Mouse (Mus musculus) limb, embryonic 13.5 days (tissue): ENCODE measurements around the gene Il11ra1. TPM values are rescaled to one million over a fixed set of nuclear protein-coding genes. Genes with fewer than 3 reads are reported as not detected.
"Not testable (repeated sequence)": the region's sequence is repeated elsewhere in the genome, so short reads cannot be mapped to it uniquely, and the experiment has no call there.

Experiments
- ATAC-seq: fragments of 200-750 bp; cut with Nextera tagmentation; 2 replicates; pipeline ENCODE4 v1.8.0; 2017; ENCODE audit warnings: low read depth, moderate number of reproducible peaks, moderate TSS enrichment; ENCODE audit not compliant: low FRiP score
- H3K27ac ChIP-seq: fragments of 300-500 bp; sonication (generic); 2 replicates; pipeline ENCODE4 v1.5.1; 2015; ENCODE audit warnings: inconsistent platforms, mild to moderate bottlenecking, moderate library complexity
- H3K27me3 ChIP-seq: fragments of 300-500 bp; sonication (generic); 2 replicates; pipeline ENCODE4 v1.6.1; 2015; ENCODE audit warnings: mild to moderate bottlenecking, inconsistent platforms
- H3K36me3 ChIP-seq: fragments of 300-500 bp; sonication (generic); 2 replicates; pipeline ENCODE4 v1.6.1; 2015; ENCODE audit warnings: inconsistent platforms, mild to moderate bottlenecking, moderate library complexity
- H3K4me1 ChIP-seq: fragments of 300-500 bp; sonication (generic); 2 replicates; pipeline ENCODE4 v1.6.1; 2015; ENCODE audit warnings: inconsistent platforms
- H3K4me2 ChIP-seq: fragments of 300-500 bp; sonication (generic); replicated peaks from 2 replicates; pipeline ENCODE4 v1.6.1; 2015; ENCODE audit warnings: inconsistent platforms, mild to moderate bottlenecking, moderate library complexity
- H3K4me3 ChIP-seq: fragments of 300-500 bp; sonication (generic); 2 replicates; pipeline ENCODE4 v1.5.1; 2015; ENCODE audit warnings: moderate library complexity, mild to moderate bottlenecking, inconsistent platforms
- H3K9ac ChIP-seq: fragments of 300-500 bp; sonication (generic); 2 replicates; pipeline ENCODE4 v1.6.1; 2015; ENCODE audit warnings: mild to moderate bottlenecking, inconsistent platforms
- H3K9me3 ChIP-seq: fragments of 300-500 bp; sonication (generic); 2 replicates; pipeline ENCODE4 v1.6.1; 2016; ENCODE audit warnings: inconsistent platforms
- WGBS: fragments of 180-500 bp; shearing (Covaris S2); methylation state at CpG from one replicate; pipeline ENCODE4 v1.1.7; 2015; 5-methylcytosine and 5-hydroxymethylcytosine counted together
- polyA plus RNA-seq: library from polyadenylated mRNA; unstranded; fragments of >200 nt; fragmentation: Nextera tagmentation; extraction: Ambion mirVana; gene quantifications from 2 replicates; pipeline ENCODE4 v1.2.1, GENCODE M21; 2015

Gene Il11ra1
- polyA plus RNA-seq, 1 experiment from 2014 or later: 405 TPM

DNA sequence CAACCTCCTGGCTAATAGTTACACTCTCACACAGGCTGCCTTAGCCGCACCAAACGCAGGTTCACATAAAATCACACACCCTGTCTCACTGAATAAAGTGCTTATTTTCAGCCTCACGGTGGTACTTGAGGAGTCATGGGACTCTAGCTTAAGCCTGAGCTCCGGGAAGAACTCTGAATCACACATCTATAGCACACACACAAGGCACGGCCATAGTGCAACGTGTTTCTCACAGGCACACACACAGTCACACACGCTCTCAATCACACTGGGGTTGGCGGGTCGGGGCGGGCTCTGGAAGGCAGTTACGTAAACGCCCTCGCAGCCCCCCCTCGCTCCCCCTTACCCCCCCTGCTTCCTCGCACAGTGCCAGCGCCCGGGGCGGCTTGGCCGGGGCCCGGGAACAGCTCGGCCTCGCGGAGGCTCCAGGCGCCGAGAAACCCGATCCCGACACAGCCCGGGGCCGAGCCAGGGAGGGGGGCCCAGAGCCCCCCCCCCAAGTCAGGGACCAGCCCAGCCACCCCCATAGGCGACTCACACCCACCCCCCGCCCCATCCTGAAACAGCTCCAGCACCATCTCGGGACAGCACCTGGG, 1.3 kb upstream of the Il11ra1 start:
- not testable (repeated sequence) for H3K36me3 ChIP-seq, H3K9ac ChIP-seq, H3K9me3 ChIP-seq, ATAC-seq, H3K27ac ChIP-seq, H3K4me3 ChIP-seq, H3K4me1 ChIP-seq
- peaks cover 16% of the 10 kb centered on the region for H3K27me3 ChIP-seq
- peak overlapping the region; percentile 42 for H3K4me2 ChIP-seq
- 3% methylated on average over 14 of the region's 32 CpGs for WGBS

DNA sequence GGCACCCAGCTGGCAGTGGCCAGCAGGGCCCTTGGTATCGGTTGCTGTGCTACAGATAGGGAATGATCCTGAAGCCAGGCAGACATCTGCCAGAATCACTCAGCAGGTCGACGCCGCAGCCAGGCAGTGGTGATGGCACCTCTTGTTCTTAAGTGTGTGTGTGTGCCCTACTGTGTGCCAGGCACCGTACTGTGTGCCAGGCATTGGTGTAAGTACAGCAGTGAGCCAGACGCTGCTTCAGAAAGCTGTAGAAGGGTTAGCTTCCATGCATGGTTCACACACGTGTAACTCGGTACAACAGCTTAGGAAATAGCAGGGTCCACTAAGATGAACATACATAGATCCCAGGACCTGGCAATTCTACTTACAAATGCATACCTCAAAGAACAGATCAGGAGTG, 435 bp downstream of the Il11ra1 start:
- 86% methylated on average over 2 of the region's 8 CpGs for WGBS
- not testable (repeated sequence) for H3K27ac ChIP-seq

DNA sequence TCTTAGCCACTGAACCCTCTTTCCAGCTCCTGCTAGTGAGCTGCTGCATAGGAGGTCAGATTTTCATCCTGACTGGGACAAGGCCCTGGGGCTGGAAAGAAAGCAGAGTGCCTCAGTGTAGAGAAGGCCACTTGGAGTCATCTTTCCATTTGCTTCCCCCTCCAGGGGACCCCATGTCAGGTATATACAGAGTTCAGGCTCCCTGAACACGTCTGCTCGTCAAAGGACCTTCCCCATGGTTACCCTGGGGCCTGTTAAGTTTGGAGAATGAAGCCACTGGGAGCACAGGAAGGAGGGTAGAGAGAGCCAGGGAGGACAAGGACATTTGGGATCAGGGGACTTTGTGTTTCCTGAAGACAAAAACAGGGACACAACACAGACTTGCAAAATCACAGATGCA, 2.4 kb downstream of the Il11ra1 start:
- peaks cover 48% of the 10 kb centered on the region for H3K27me3 ChIP-seq
- peaks cover 28% of the 10 kb centered on the region for H3K4me1 ChIP-seq
- H3K27ac ChIP-seq, H3K9ac ChIP-seq, H3K9me3 ChIP-seq, H3K36me3 ChIP-seq, ATAC-seq, H3K4me3 ChIP-seq, H3K4me2 ChIP-seq: not testable (repeated sequence)
- 46% methylated on average over 2 of the region's 2 CpGs for WGBS

More for the DNA sequence above, 435 bp downstream of the Il11ra1 start:
- not testable (repeated sequence) for ATAC-seq, H3K36me3 ChIP-seq, H3K4me2 ChIP-seq, H3K4me3 ChIP-seq, H3K9me3 ChIP-seq, H3K9ac ChIP-seq
- Histone ChIP-seq H3K4me1 (peaks cover 11% of the 10 kb centered on the region), H3K27me3 (peaks cover 32% of the 10 kb centered on the region)

DNA sequence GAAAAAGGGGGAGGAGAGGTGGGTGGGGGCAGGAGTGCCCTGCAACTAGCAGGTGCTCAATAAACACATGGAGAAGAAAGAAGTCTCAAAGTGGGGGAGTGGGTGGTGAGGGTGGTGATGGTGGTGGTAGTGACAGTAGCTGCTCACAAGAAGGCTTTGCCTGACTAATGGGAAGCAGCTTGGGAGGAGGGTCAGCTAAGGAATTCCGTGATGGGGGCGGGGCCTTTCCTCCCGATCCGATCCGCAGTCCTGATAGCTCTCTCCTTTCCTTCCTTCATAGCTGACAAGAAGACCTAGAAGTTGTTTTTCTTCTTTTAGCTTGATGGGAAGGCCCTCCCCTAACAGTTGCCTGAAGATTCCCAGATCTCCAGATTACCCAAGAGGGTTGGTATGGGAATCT, 4.9 kb downstream of the Il11ra1 start:
- H3K4me2 ChIP-seq: no peak overlapping the region
- no peak overlapping the region for H3K27ac ChIP-seq
- no peak overlapping the region for H3K9ac ChIP-seq
- H3K9me3 ChIP-seq: no peaks in the 10 kb centered on the region
- peaks cover 52% of the 10 kb centered on the region for H3K27me3 ChIP-seq
- no peaks in the 10 kb centered on the region for H3K36me3 ChIP-seq
- no peak for ATAC-seq
- 0% methylated on average over 5 of the region's 5 CpGs for WGBS
- H3K4me1 ChIP-seq: peaks cover 34% of the 10 kb centered on the region
- H3K4me3 ChIP-seq: no peak overlapping the region

DNA sequence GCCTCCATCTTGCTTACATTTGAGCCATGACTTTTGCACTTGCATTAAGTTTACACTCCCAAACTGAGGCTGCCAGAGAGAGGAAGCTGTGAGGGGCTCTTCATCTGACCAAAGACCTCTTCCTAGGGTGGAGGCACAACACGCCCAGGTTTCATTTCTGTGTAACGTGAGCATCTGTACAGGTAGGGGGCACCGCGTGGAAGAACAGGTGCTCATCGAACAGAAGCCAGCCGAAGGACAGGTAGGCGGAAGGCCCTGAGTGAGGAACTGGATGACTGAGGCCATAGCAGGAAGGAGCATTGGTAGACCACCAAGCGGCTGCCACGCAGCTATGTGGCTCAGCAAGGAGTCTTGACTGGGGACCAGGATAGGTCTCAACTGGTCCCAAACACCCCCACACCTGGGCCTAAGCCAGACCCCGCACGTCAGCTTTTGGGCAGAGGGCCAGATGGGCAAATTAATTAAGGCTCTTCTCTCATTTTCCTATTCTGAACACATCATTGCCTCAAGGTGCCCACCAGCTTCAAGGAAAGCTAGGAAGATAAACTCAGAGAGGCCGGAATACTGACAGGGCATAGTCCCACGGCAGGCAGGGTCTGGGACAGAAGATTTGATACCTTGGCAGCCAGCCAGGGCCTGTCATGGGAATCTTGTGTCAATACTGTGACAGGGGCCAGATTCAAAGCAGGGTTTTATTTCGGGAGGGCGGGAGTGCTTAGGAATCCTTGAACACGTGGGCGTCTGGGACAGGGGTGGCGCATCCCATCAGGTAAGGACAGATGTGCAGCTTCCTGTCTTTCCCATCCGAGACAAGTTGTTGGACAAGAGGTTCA, 6.3 kb downstream of the Il11ra1 start:
- Histone ChIP-seq H3K9me3 (no peaks in the 10 kb centered on the region), H3K9ac (no peak overlapping the region), H3K4me3 (no peak overlapping the region), H3K27ac (no peak overlapping the region), H3K4me1 (peaks cover 39% of the 10 kb centered on the region), H3K27me3 (peaks cover 52% of the 10 kb centered on the region), H3K4me2 (no peak overlapping the region), H3K36me3 (peaks cover 7% of the 10 kb centered on the region)
- no peak for ATAC-seq
- WGBS: 67% methylated on average over 19 of the region's 19 CpGs

DNA sequence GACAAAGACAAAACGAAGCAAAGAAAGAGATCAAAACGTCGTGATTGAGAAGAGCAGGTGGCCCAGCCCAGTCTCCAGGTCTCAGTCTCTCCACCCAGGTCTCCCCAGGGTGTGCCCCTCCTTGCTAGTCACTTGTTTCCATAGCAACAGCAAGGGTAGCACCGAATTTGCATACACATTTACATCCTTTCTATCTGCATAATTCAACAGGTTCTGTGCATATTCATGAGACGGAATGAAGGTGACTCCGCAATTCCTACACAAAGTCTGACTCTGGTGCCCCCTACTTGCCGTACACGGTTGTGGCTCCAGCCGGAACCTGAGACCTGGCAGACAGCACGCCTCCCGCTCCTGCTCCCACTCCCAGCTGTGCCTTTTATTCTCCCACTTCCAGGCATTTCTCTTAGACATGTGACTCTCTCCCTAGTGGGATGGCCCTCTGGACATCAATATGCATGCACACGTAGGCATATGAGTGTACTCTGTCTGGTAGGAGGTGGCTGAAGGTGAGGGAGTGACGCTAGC, 7.3 kb downstream of the Il11ra1 start:
- H3K36me3 ChIP-seq: peaks cover 14% of the 10 kb centered on the region
- ATAC-seq: peak; percentile 43
- no peaks in the 10 kb centered on the region for H3K9me3 ChIP-seq
- no peak overlapping the region for H3K27ac ChIP-seq
- H3K4me2 ChIP-seq: peak overlapping the region; percentile 45
- peaks cover 52% of the 10 kb centered on the region for H3K27me3 ChIP-seq
- peaks cover 48% of the 10 kb centered on the region for H3K4me1 ChIP-seq
- H3K4me3 ChIP-seq: no peak overlapping the region
- WGBS: 4% methylated on average over 13 of the region's 13 CpGs
- H3K9ac ChIP-seq: no peak overlapping the region

DNA sequence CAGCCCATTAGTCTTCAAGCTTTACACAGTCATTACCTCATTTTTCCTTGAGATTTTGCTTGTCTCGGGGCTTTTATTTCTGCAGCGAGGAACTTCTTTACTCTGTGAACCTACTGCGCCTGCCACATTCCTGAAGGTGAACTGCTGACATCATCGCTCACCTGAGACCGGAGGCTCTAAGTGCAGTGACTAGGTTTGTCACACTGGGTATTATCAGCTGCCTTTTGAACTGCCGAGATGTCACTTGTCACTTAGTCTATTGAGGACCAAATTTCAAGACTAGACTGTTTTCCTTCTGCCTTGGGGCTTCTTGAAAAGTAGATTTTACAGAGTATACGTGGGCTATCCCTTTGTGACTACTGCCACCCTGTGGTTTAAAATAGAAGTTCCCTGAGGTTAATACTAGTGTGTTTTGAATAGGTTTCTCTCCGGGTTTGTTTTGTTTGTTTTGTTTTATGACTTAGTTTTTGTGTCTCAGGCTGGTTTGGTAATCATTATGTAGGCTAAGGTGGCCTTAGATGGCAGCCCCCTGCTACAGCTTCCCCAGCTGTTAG, 8.5 kb downstream of the Il11ra1 start:
- Histone ChIP-seq H3K9ac (no peak overlapping the region), H3K9me3 (no peaks in the 10 kb centered on the region), H3K27me3 (peaks cover 48% of the 10 kb centered on the region), H3K4me1 (peaks cover 57% of the 10 kb centered on the region), H3K27ac (no peak overlapping the region), H3K4me3 (no peak overlapping the region), H3K36me3 (peaks cover 14% of the 10 kb centered on the region), H3K4me2 (no peak overlapping the region)
- ATAC-seq: peak; percentile 35; the same call in 1 of the 2 replicates
- 40% methylated on average over 8 of the region's 8 CpGs for WGBS

DNA sequence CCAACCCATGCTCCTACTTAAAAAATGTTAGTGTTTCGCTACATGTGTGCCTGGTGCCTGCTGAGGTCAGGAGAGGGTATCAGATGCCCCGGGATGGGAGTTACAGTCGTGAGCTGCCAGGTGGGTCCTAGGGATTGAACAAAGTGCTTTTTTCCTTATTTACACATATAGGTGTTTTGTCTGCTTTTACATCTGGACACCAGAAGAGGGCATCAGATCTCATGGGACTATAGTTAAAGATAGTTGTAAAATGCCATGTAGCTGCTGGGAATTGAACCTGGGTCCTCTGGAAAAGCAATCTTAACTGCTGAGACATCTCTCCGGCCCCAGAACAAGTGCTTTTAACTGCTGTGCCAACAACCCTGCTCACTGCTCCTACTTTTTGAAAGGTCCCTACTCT, 10.4 kb downstream of the Il11ra1 start:
- ATAC-seq: no peak
- H3K4me1 ChIP-seq: peaks cover 55% of the 10 kb centered on the region
- H3K27me3 ChIP-seq: peaks cover 29% of the 10 kb centered on the region
- H3K27ac ChIP-seq: no peak overlapping the region
- 60% methylated on average over 4 of the region's 4 CpGs for WGBS
- H3K4me3 ChIP-seq: no peak overlapping the region
- H3K4me2 ChIP-seq: no peak overlapping the region
- H3K9me3 ChIP-seq: no peaks in the 10 kb centered on the region
- peaks cover 14% of the 10 kb centered on the region for H3K36me3 ChIP-seq
- no peak overlapping the region for H3K9ac ChIP-seq

DNA sequence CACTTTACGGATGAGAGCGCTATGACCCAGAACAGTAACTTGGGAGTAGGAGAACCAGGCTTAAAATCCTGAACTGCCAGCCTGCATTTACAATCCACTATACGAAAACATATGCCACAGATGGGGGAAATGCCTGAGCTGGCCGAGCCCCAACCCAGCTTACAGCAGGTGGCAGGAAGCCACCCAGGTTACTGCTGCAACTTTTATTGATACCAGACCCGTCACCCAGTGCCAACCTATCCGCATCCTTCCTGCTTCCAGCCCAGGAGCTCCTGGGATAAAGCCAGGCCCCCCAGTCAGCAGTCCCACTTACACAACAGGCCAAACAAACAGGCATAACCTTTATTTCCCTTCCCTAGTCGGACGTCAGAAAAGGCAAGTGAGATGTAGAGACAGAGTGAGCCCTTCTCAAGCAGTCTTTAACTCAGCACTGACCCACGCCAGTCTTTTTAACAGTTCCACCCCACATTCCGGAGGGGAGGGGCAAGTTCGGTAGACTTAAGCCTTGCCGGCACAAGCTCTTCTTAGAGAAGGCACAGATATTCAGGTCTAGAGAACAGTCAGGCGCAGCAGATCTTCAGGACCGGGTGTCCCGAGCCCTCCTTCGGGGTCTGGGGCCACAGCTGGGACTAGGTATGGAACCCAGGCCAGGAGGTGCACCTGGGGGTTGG, 12.1 kb downstream of the Il11ra1 start:
- H3K4me1 ChIP-seq: peaks cover 50% of the 10 kb centered on the region
- peak overlapping the region; percentile 81 for H3K4me3 ChIP-seq
- peak overlapping the region; percentile 94 for H3K4me2 ChIP-seq
- peaks cover 14% of the 10 kb centered on the region for H3K36me3 ChIP-seq
- H3K9ac ChIP-seq: peak overlapping the region; percentile 90
- no peak overlapping the region for H3K27ac ChIP-seq
- no peaks in the 10 kb centered on the region for H3K9me3 ChIP-seq
- 58% methylated on average over 16 of the region's 16 CpGs for WGBS
- ATAC-seq: no peak
- peaks cover 13% of the 10 kb centered on the region for H3K27me3 ChIP-seq

DNA sequence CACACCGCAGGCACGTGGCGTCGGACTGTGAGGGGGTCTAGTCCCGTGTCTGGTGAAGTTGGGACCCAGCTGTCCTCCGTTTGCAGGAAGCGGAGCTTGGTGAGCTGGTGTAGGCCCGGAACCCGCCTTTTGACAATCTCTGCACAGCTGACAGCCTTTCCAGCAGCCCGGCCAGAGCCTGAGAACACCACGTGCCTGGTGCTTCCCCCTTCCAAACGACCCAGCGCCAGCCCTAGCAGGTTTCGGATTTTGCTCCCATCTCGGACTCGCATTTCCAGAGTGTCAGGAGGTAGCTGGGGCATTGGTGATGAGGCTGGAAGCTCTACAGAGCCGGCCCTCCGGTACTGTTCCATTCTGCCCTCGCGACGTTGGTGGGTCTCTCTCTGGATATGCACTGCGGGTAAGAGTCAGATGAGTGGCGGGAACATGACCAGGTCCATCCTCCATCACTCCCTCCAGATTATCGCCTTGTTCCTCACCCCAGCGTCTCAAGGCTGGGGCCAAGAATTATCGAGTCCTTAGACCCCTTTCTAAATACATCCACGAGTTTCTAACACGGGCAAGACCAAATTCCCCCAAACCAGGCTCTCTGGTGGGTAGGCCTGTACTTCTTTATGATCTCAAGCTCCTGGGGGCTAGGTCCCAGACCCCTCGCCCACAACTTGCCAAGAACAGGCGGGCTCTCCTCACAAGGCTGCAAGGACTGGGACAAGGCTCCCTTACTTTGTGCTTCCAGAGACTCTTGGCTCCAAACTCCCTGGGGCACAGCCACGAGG, 12.8 kb downstream of the Il11ra1 start:
- no peaks in the 10 kb centered on the region for H3K9me3 ChIP-seq
- peaks cover 21% of the 10 kb centered on the region for H3K36me3 ChIP-seq
- ATAC-seq: no peak
- WGBS: 45% methylated on average over 31 of the region's 31 CpGs
- peak overlapping the region; percentile 73 for H3K27ac ChIP-seq
- H3K27me3 ChIP-seq: peaks cover 6% of the 10 kb centered on the region
- peaks cover 48% of the 10 kb centered on the region for H3K4me1 ChIP-seq
- H3K4me3 ChIP-seq: peak overlapping the region; percentile 81
- peak overlapping the region; percentile 94 for H3K4me2 ChIP-seq
- peak overlapping the region; percentile 90 for H3K9ac ChIP-seq
